Mouse (Mus musculus) monocyte, adult 5-6 weeks (primary cell): Measurements from ENCODE around the gene Nhsl2. TPM values are rescaled to one million over a fixed set of nuclear protein-coding genes. Genes with fewer than 3 reads are reported as not detected.
"Not testable (repeated sequence)": the region's sequence is repeated elsewhere in the genome, so short reads cannot be mapped to it uniquely, and the experiment has no call there.

ENCODE experiments used
- ATAC-seq: fragments of 153-309, 156-312 bp; replicated peaks from 2 replicates; pipeline ENCODE4 v1.8.0; 2017; ENCODE audit warnings: mild to moderate bottlenecking; ENCODE audit not compliant: low TSS enrichment, insufficient number of reproducible peaks, severe bottlenecking, poor library complexity, low FRiP score
- total RNA-seq: library from RNA; stranded (forward); fragments of 200-1000, 200-491, 200-594 nt; gene quantifications from 3 replicates; pipeline ENCODE4 v1.2.3, GENCODE M21; 2017

Nhsl2 gene
- total RNA-seq, 1 experiment from 2014 or later, result 17.9 TPM

DNA sequence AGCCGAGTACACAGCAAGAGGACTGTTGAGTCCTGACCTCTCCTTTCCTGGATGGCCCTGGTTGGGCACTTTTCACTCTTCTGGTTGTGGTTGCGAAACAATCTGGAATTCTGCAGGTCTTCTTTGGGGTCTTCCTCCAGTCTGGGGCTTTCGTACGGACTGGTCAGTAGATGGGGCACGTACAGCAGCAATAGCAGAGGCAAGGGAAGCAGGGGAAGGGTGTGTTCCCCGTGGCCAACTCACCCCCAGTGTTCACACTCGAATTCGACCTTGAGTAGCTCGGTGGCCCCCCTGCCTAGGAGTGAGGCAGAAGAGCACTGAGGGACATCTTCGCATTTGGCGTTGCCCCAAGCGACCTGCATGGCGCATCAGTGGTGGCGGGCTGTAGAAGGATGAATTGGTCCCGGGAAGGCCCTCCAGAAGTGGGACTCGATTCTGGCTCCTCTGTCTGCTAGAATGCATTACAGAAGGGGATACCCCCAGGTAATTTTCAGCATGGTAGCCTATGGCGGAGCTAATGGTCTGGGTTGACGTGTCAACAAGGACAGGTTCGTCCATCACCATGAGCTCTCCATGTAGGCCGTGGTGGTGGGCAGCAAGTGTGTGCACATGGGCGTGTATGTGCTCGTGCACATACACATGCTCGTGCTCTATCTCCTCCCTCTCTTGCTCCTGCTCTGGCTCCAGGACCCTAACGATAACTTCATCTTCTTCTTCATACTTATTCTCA is 219.8 kb downstream of the Nhsl2 start:
- no peak for ATAC-seq

DNA sequence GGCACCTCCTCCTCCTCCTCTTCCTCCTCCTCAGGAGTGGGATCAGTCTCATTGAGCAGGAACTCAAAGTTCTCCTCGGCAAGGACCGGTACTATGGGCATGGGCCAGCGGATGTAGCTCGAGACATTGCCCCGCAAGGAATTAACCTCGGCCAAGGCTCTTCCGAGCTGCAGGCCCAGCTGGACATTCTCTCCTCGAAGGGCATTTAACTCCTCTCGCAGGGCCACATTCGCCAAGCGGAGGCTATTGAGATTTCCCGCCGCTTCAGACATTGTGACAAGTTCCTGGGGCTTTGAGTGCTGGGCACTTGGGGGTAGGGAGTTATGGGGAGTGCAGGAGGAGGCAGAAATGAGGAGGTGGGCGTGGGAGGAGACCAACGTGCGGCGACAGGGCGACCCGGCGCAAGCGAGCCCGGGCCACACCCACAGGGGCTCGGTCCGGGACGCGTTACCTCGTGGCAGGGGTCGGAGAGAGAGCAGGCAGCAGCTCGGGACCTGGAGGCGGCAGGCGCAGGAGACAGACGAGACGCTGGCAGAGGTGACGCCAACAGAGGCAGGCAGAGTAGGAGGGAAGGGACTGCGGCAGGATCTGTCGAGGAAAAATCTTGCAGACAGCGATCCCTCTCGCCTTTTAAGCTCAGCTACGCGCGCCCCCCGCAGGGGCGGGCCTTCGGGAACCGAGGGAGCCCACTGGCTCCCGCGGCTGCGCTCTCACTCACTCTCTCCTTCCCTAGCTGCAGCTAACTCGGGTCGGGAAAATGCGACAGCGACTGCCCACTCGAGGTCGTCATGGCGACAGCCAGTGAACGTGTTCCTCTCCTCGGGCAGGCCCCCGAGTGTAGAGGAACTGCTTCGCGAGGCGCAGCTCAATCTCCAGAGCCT is 221.6 kb downstream of the Nhsl2 start, which contains the start of gene Rtl5:
Rtl5 (minus strand) TSS at position 714 of the 881 bp plus-strand sequence.
- 0 out of 2 replicates have a peak, but pooled peaks have one; percentile 33 for ATAC-seq

DNA sequence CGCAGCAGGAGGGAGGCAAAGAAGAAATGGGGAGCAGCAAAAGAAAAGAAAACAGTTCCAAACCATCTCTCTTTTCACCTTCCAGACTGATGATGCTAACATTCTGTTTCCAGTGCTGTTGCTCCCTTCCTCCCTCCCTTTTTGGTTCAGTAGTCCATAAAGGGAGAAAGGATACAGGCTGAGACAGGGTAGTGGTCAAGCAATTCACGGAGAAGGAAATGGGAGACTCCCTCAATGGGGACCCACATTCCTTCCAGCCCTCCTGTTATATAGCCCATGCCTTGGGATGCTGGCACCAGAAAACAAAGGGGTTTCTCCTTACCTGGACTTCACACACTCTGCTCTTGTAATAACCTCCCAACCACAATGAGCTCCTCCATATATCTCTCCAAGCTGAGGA is 222.3 kb downstream of the Nhsl2 start:
- no peak for ATAC-seq

DNA sequence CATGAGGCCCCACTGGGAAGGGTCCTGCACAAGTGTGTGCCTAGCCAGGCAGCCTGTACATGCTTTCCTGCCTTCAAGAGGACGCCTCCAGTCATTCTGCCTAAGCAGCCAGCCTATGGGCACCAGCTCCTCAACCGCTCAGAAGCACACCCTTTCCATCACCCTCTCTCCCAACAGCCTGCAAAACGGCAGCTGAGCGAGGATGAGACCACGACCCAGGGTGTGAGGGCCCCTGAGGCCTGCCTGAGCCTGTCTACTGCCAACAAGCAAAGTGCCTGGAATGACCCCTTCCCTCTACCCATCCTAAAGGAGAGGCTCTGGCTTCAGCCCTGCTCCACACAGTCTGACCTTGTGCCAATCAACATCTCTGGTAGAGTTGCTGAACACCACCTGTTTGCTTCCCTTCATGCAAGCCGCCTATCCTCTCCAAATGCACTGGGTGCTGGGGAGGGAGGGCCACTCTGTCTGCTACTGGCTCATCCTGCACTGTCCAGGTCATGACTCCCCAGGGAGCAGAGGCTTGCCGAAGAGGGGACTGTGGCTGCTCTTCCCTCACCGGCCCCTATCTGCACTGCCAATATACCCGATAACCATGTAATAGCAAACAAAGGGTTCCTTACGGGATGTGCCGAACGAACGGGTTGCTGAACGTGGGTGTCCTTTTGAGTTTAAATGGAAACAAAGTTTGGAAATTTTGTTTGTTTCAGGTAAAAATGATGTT is 224.6 kb downstream of the Nhsl2 start:
- ATAC-seq, result no peak

GRCm38 (mm10) chrX:102074435-102074834 is 225.2 kb downstream of the Nhsl2 start:
- no peak for ATAC-seq

DNA sequence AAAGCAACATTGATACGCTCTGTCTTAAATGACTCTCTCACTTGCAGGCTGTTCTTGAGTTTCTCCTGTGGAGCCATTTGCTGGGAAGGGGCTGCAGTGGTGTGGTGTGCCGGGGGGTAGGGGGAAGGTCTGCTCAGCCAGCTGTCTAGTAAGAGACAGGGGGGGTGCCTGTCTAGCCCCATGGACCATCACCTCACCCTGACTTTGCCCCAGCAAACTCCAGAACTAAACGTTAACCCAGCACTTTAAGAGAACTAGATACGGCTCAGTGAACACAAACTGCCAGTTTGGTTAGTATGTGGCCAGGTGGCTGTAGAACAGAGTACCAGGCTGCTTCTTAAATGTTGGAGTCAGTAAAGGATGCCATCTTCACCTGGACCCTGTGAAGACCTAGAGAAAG is 226.0 kb downstream of the Nhsl2 start:
- no peak for ATAC-seq

GRCm38 (mm10) chrX:102076886-102077765 is 227.9 kb downstream of the Nhsl2 start:
- no peak for ATAC-seq

GRCm38 (mm10) chrX:102081076-102081475 is 231.9 kb downstream of the Nhsl2 start:
- ATAC-seq, result no peak

- no peak for ATAC-seq
These were observed 232.5 kb downstream of the Nhsl2 start for GRCm38 (mm10) chrX:102081573-102082279.

GRCm38 (mm10) chrX:102082340-102082739 is 233.2 kb downstream of the Nhsl2 start:
- ATAC-seq, result no peak

DNA sequence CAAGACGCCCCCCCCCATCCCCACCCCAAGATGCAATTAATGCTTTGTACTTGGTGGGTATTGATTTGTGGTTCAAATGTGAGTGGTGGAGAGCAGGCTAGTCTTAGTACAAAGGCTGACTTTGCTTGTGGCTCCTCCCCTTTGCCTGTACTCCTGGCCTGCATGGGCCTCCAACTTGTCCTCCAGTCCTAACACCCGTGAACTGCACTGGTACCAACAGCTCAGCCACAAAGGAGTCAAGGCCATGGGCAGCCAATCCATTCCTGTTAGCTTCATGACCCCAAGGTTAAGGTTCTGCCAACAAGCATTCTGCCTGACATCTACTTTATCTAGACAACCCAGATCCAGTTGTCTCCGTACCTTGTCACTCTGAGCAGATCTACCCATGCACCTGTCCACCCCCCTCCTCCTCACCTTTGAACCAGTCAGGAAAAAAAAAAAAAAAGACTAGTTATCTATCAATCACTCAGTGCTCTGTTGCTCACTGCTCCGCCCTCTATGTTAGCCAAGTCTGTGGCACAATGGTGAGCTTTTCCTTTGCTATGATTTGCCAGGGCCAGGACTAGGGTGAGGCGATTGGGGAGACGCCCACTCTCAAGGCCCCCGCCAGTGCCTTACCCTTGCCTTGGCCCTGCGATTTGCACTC is 236.7 kb downstream of the Nhsl2 start:
- no peak for ATAC-seq

DNA sequence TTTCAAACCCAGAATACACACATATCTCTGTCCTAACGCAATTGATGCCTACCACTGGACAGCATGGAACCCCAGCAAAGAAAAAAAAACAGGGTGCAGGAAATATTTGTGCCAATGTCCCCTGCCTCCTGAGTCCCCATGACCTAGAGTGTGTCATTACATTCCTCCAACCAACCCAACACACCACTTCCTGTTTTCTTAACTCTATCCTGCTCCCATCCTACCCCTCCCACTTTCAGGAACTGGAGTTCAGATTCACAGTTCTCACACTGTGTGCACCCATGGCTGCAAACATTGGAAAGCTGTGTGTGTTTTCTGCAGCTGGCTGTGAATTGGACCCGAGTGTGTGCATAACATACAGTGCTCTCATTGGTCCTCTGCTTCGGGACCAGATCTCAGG is 241.4 kb downstream of the Nhsl2 start:
- no peak for ATAC-seq

DNA sequence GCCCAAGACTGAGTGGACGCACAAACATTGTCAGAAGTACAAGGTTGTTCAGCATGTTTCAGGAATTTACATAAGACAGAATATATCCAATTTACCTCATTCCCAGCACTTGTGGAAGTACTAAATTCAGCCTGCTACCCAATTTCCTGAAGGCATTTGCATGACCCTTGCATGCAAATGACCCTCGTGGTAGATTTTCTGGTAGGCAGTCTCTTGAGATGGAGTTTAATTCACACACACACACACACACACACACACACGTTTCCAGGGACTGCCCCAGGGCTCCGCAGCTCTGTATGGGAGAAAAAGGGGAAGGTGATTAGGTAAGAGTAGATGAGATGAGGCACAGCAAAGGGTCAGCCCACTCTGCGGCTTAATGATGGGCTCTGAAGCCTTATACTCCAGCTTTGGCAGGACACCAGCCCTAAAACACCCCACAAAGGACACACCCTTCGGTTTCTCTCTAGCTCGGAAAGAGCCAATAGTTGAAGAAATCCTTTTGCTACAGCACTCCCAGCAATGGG is 245.3 kb downstream of the Nhsl2 start:
- peak; percentile 92 for ATAC-seq

- ATAC-seq, result no peak
These were observed 252.7 kb downstream of the Nhsl2 start for GRCm38 (mm10) chrX:102101886-102102285.

DNA sequence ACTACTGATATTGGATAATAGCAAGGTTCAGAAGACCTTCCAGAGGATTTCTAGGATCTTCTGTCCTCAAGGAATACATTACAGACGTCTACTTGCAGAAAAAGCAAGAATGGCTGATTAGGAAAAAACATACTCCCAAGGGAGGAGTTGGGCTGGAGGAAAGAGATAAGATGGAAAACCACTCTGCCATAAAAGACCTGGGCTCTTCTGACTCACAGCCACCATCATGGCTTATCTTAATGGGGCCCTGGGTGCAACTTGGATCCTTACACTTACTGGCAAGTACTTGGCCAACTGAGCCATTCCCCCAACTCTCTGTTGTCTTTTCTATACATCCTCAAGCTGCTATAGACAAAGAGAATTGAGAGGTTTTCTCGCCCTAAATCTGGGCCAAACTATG is 254.6 kb downstream of the Nhsl2 start:
- ATAC-seq, result not testable (repeated sequence)

DNA sequence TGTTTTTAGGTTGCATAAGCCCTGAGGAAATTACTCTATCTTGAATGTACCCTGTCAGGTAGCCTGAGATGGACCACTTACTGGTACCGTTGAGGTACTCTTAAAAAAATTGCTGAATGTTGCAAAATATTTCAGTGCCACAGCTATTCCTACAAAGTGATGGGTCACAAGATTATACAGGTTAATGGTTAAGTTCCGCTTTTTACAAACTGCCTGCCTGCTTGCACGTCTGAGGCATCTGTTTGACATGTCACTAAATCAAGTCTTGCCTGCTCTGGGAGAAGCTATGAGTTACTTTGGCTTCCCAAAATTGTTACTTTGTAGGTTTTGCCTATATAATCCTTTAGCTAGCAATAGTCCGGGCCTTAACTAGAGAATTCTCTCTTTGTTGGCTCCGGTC is 260.2 kb downstream of the Nhsl2 start:
- ATAC-seq, result not testable (repeated sequence)

GRCm38 (mm10) chrX:102115676-102116075 is 266.5 kb downstream of the Nhsl2 start:
- no peak for ATAC-seq
